Mouse (Mus musculus) neural tube, embryonic 11.5 days (tissue): ENCODE results near the gene Foxk1. TPM values are rescaled to one million over a fixed set of nuclear protein-coding genes. Genes with fewer than 3 reads are reported as not detected.
A peak's percentile ranks its signal among the peaks of the same experiment; 100 is the strongest.

Source experiments
- ATAC-seq: fragments of 200-750 bp; cut with Nextera tagmentation; 2 replicates; pipeline ENCODE4 v1.8.0; 2017; ENCODE audit warnings: moderate number of reproducible peaks, mild to moderate bottlenecking, moderate TSS enrichment, moderate library complexity; ENCODE audit not compliant: insufficient read depth, low FRiP score, low TSS enrichment
- DNase-seq: peaks from one replicate; pipeline ENCODE4 v3.0.0-alpha.2; 2015; ENCODE audit warnings: low spot score
- H3K27ac ChIP-seq: fragments of 300-500 bp; sonication (generic); 2 replicates; pipeline ENCODE4 v1.5.1; 2014; ENCODE audit warnings: low read depth, mild to moderate bottlenecking, low read length
- H3K27me3 ChIP-seq: fragments of 300-500 bp; sonication (generic); 2 replicates; pipeline ENCODE4 v1.6.1; 2014; ENCODE audit warnings: mild to moderate bottlenecking, low read length, mixed read lengths; ENCODE audit not compliant: control insufficient read depth, insufficient read depth
- H3K36me3 ChIP-seq: fragments of 300-500 bp; sonication (generic); 2 replicates; pipeline ENCODE4 v1.6.1; 2014; ENCODE audit warnings: mild to moderate bottlenecking, low read length, moderate library complexity, mixed read lengths; ENCODE audit not compliant: control insufficient read depth, insufficient read depth
- H3K4me1 ChIP-seq: fragments of 300-500 bp; sonication (generic); 2 replicates; pipeline ENCODE4 v1.6.1; 2014; ENCODE audit warnings: low read length, mixed read lengths; ENCODE audit not compliant: control insufficient read depth, insufficient read depth
- H3K4me2 ChIP-seq: fragments of 300-500 bp; sonication (generic); 2 replicates; pipeline ENCODE4 v1.6.1; 2014; ENCODE audit warnings: low read depth, mild to moderate bottlenecking, moderate library complexity
- H3K4me3 ChIP-seq: fragments of 300-500 bp; sonication (generic); 2 replicates; pipeline ENCODE4 v1.5.1; 2014; ENCODE audit warnings: low read depth, low read length
- H3K9ac ChIP-seq: fragments of 300-500 bp; sonication (generic); 2 replicates; pipeline ENCODE4 v1.6.1; 2014; ENCODE audit warnings: mild to moderate bottlenecking, low read length
- H3K9me3 ChIP-seq: fragments of 300-500 bp; sonication (generic); 2 replicates; pipeline ENCODE4 v1.6.1; 2016; ENCODE audit warnings: low read length; ENCODE audit not compliant: control insufficient read depth
- WGBS: fragments of 180-500 bp; shearing (Covaris S2); extraction: QIAGEN DNeasy Blood & Tissue Kit; methylation state at CpG from one replicate; pipeline ENCODE4 v1.1.7; 2014; 5-methylcytosine and 5-hydroxymethylcytosine counted together
- polyA plus RNA-seq: library from polyadenylated mRNA; unstranded; fragments of >200 nt; fragmentation: Nextera tagmentation; extraction: Ambion mirVana; gene quantifications from 2 replicates; pipeline ENCODE4 v1.2.1, GENCODE M21; 2014

The Foxk1 gene
- polyA plus RNA-seq, 1 experiment from 2014 or later = 3.9 TPM

DNA sequence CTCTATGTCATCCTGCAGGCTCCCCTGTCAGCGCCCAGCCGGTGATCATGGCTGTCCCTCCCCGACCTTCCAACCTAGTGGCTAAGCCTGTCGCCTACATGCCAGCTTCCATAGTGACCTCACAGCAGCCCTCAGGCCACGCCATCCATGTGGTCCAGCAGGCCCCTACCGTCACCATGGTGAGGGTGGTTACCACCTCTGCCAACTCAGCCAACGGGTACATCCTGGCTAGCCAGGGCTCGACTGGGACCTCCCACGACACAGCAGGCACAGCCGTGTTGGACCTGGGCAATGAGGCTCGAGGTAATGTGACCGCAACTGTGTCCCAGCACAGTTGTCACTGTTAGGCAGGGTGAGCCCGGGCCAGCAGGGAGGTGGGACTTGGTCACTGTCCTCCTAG, 52.4 kb downstream of the Foxk1 start:
- Histone ChIP-seq H3K4me2 (no peak overlapping the region), H3K27me3 (no peaks in the 10 kb centered on the region), H3K36me3 (peaks cover 17% of the 10 kb centered on the region), H3K4me3 (no peak overlapping the region), H3K9ac (no peak overlapping the region), H3K9me3 (no peaks in the 10 kb centered on the region), H3K4me1 (no peaks in the 10 kb centered on the region), H3K27ac (no peak overlapping the region)
- ATAC-seq = no peak
- no peak for DNase-seq
- WGBS = 95% methylated on average over 13 of the region's 13 CpGs

DNA sequence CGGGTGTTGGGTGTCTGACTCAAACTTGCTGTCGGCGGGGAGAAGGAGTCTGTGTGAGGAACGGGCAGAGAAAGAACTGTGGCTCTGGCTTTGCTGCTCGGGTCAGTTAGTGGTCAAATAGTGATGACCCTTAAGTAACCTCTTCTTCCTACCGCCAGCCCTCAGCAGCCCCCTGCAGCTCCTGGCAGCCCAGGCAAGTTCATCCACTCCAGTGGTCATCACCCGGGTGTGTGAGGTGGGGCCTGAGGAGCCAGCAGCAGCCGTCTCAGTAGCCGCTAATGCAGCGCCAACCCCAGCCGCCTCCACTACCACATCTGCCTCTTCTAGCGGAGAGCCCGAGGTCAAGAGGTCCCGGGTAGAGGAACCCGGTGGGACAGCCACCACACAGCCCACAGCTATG, 55.0 kb downstream of the Foxk1 start:
- no peak overlapping the region for H3K4me2 ChIP-seq
- ATAC-seq (no peak), DNase-seq (no peak)
- H3K36me3 ChIP-seq = peaks cover 15% of the 10 kb centered on the region
- H3K27me3 ChIP-seq = no peaks in the 10 kb centered on the region
- no peak overlapping the region for H3K9ac ChIP-seq
- no peak overlapping the region; the same call in 1 of the 2 replicates for H3K27ac ChIP-seq
- 64% methylated on average over 15 of the region's 15 CpGs for WGBS
- H3K4me3 ChIP-seq = no peak overlapping the region
- no peaks in the 10 kb centered on the region for H3K9me3 ChIP-seq
- no peaks in the 10 kb centered on the region for H3K4me1 ChIP-seq

DNA sequence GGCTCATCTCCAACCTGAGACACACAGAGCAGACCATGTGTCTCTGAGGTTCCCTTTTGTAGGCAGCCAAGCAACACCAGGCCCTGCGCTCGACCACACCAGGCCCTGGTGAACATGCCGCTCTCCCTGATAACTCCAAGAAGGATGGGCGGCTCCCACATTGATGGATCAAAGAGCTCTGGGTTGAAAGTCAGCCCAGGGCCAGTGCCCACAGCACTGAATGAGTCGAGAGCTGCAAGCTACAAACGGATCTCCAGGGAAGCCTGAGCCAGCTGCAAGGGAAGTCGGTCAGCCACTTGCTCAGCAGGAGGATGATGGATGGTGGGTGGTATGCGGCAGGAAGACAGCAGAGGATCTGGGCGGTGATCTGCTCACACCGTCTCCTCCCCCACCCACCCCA, 56.0 kb downstream of the Foxk1 start:
- no peak overlapping the region for H3K4me2 ChIP-seq
- peaks cover 13% of the 10 kb centered on the region for H3K36me3 ChIP-seq
- 60% methylated on average over 10 of the region's 10 CpGs for WGBS
- no peak overlapping the region for H3K4me3 ChIP-seq
- H3K9me3 ChIP-seq = no peaks in the 10 kb centered on the region
- no peak overlapping the region for H3K9ac ChIP-seq
- peak overlapping the region; percentile 49 for H3K27ac ChIP-seq
- no peaks in the 10 kb centered on the region for H3K4me1 ChIP-seq
- DNase-seq = no peak
- H3K27me3 ChIP-seq = no peaks in the 10 kb centered on the region
- ATAC-seq = no peak

DNA sequence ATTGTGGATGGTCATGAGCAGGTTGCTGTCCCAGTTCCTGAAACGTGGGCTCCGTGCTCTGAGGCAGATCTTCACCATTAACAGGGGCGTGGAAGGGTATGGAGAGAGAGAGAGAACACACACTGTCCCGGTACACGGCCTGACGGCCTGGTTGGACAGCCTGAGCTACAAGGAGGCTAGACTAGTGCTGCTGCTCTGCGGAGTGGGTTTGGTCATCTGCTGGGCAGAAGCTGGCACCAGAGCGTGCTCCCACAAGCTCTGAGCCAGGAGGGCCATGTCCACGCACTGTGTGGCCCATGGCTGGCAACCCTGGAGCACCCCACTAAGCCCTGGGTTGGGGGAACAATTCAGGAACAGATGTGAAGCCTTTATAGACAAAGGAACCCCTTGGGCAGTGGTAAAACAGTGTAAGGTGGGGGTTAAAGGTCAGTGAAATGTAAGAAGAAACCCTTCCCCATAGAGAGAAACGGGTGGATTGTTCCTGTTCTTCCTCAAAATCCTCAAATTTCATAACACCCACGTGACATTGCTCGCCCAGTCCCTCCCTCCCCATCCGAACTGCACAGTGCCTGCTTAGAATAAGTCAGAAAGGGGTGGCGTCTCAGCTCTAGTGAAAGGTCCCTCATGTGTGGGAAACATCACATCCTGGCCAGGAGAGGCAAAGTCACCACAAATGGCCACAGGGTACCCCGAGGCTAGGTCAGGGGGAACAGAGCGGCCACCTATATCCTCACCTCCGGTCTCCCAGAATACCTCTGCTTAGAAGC, 57.7 kb downstream of the Foxk1 start:
- H3K27ac ChIP-seq = no peak overlapping the region
- H3K36me3 ChIP-seq = peaks cover 11% of the 10 kb centered on the region; the same call in 1 of the 2 replicates
- no peak overlapping the region for H3K9ac ChIP-seq
- H3K4me3 ChIP-seq = no peak overlapping the region
- H3K9me3 ChIP-seq = no peaks in the 10 kb centered on the region
- WGBS = 94% methylated on average over 17 of the region's 17 CpGs
- ATAC-seq = no peak
- H3K27me3 ChIP-seq = no peaks in the 10 kb centered on the region
- no peak for DNase-seq
- no peak overlapping the region for H3K4me2 ChIP-seq
- H3K4me1 ChIP-seq = peaks cover 2% of the 10 kb centered on the region; the same call in 1 of the 2 replicates

DNA sequence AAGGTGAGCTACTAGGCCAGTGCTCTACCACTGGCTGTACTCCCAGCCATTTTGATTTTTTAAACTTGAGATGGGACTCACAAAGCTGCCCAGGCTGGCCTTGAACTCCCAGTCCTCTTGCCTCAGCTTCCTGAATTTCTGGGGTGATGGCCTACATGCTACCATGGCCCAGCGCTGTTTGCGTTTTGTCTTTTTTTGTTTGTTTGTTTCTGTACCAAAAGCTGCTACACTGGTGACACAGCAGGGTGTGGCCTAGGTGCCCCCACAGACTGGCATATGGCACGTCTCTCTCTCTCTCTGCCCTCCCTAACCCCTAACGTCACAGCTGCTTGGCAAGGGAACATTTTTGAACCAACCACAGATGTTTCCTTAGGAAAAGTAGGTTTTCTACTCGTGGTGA, 58.5 kb downstream of the Foxk1 start:
- Histone ChIP-seq H3K4me2 (no peak overlapping the region), H3K27ac (no peak overlapping the region), H3K4me3 (no peak overlapping the region), H3K36me3 (peaks cover 11% of the 10 kb centered on the region; the same call in 1 of the 2 replicates), H3K9ac (no peak overlapping the region), H3K27me3 (no peaks in the 10 kb centered on the region), H3K9me3 (no peaks in the 10 kb centered on the region), H3K4me1 (peaks cover 7% of the 10 kb centered on the region)
- ATAC-seq (no peak), DNase-seq (no peak)
- 78% methylated on average over 5 of the region's 5 CpGs for WGBS

DNA sequence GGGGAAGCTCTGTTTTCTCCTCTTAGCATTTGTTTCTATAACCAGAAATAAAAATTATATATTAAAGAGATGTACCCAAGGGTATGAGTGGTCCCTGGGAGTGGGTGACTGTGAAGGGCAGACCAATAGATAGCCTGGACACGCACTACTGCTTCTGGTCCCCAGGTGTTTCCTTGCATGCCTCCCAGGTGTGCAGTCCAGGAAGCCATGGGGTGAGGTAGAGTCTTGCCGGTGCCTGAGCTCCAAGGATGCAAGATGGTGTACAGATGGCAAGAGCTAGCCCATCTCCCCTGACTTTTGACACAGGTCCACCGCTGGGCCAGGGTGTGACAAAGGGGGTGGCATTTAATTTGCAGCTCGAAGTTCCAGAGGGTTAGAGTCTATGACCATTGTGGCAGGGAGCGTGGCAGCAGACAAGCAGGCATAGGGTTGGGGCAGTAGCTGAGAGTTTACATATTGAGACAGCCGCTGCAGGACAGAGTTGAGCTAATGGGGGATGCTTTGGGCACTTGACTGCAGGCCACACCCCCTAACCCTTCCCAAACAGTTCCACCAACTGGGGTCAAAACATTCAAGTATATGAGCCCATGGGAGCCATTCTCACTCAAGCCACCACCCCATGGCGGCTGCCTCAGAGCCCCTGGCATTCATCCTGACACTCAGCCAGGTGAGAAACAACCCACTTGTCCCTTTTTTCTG, 60.8 kb downstream of the Foxk1 start:
- H3K36me3 ChIP-seq = 0 out of 2 replicates have a peak, but pooled peaks cover 2% of the 10 kb centered on the region
- peaks cover 8% of the 10 kb centered on the region for H3K4me1 ChIP-seq
- no peaks in the 10 kb centered on the region for H3K9me3 ChIP-seq
- no peak overlapping the region for H3K9ac ChIP-seq
- DNase-seq (no peak), ATAC-seq (no peak)
- H3K4me2 ChIP-seq = no peak overlapping the region
- H3K4me3 ChIP-seq = no peak overlapping the region
- H3K27ac ChIP-seq = no peak overlapping the region
- H3K27me3 ChIP-seq = no peaks in the 10 kb centered on the region
- 93% methylated on average over 7 of the region's 7 CpGs for WGBS

DNA sequence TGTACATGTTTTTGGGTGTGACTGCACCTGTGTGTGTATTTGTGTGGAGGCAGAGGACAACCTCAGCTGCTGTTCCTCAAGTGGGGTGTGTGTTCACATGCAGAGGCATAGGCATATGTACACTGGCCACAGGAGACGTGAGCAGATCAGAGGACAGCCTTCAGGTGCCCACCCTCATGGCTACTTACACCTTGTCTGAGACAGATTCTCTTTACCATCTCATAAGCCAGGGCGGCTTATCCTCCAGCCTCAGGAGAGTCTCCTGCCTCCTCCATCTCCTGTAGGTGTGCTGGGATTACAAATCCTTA, 61.3 kb downstream of the Foxk1 start:
- no peak overlapping the region for H3K4me3 ChIP-seq
- no peak overlapping the region for H3K9ac ChIP-seq
- H3K27me3 ChIP-seq = no peaks in the 10 kb centered on the region
- no peaks in the 10 kb centered on the region for H3K9me3 ChIP-seq
- 92% methylated on average over 2 of the region's 2 CpGs for WGBS
- DNase-seq = no peak
- no peak overlapping the region for H3K27ac ChIP-seq
- no peak for ATAC-seq
- no peak overlapping the region for H3K4me2 ChIP-seq
- peaks cover 8% of the 10 kb centered on the region for H3K4me1 ChIP-seq
- H3K36me3 ChIP-seq = peaks cover 3% of the 10 kb centered on the region; the same call in 1 of the 2 replicates

DNA sequence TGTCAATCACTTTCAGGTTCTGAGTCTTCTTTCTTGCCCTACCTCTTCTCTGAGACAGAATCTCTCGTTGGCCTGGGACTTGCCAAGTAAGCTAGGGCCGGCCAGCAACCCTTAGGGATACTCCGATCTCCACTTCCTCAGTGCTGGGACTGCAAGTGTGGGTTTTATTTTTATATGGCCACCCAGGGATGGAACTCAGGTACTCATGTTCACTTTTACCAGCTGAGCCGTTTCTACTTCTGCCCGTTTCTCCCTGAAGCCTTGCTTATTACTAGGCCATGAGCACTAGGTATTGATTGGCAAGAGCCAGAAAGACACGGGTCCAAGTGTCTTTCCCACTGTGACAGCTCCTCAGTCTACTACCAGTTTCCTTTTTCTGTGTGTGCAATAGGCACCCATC, 61.7 kb downstream of the Foxk1 start:
- 82% methylated on average over 6 of the region's 6 CpGs for WGBS
- peaks cover 4% of the 10 kb centered on the region; the same call in 1 of the 2 replicates for H3K36me3 ChIP-seq

More for the DNA sequence above, 61.7 kb downstream of the Foxk1 start:
- Histone ChIP-seq H3K27ac (peak overlapping the region; percentile 42; the same call in 1 of the 2 replicates), H3K4me2 (peak overlapping the region; percentile 57), H3K4me1 (peaks cover 8% of the 10 kb centered on the region), H3K9ac (peak overlapping the region; percentile 37; the same call in 1 of the 2 replicates), H3K27me3 (no peaks in the 10 kb centered on the region), H3K9me3 (no peaks in the 10 kb centered on the region), H3K4me3 (peak overlapping the region; percentile 64; the same call in 1 of the 2 replicates)
- ATAC-seq (no peak), DNase-seq (no peak)
